Mouse (Mus musculus): Measurements from ENCODE around the gene Uqcrfs1. TPM values are rescaled to one million over a fixed set of nuclear protein-coding genes. Genes with fewer than 3 reads are reported as not detected.

Uqcrfs1 gene
- polyA plus RNA-seq, 1 experiment = 441 TPM

GRCm38 (mm10) chr13:30507651-30508050 lies 37.5 kb downstream of the Uqcrfs1 start:
- DNase-seq = no peak
- 82% methylated on average over 4 of the region's 4 CpGs for WGBS
- Histone ChIP-seq H3K4me3 (ENCODE audit: insufficient read depth, low read depth, low read length) (no peak overlapping the region), H3K4me1 (ENCODE audit: control insufficient read depth, insufficient read depth, low read length) (no peaks in the 10 kb centered on the region), H3K27ac (ENCODE audit: insufficient read depth, low read depth, low read length) (no peak overlapping the region), H3K27me3 (replicated peaks; ENCODE audit: control insufficient read depth, insufficient read depth, low read length) (no peaks in the 10 kb centered on the region; the same call in 1 of the 2 replicates), H3K36me3 (ENCODE audit: control insufficient read depth, insufficient read depth, low read length) (no peaks in the 10 kb centered on the region)
- TF ChIP-seq POLR2A (IDR thresholded peaks at IDR 0.05; ENCODE audit: low read depth, low read length) = no peak
- TF ChIP-seq CTCF (conservative IDR thresholded peaks at IDR 0.05; ENCODE audit: insufficient read depth, insufficient read length, low read depth, low read length) = no peak

- H3K36me3 ChIP-seq (ENCODE audit: control insufficient read depth, insufficient read depth, low read length) = no peaks in the 10 kb centered on the region
- no peak overlapping the region for H3K27ac ChIP-seq (ENCODE audit: insufficient read depth, low read depth, low read length)
- H3K27me3 ChIP-seq (replicated peaks; ENCODE audit: control insufficient read depth, insufficient read depth, low read length) = no peaks in the 10 kb centered on the region; the same call in 1 of the 2 replicates
- H3K4me1 ChIP-seq (ENCODE audit: control insufficient read depth, insufficient read depth, low read length) = no peaks in the 10 kb centered on the region
- peak; percentile 24 for DNase-seq
- H3K4me3 ChIP-seq (ENCODE audit: insufficient read depth, low read depth, low read length) = no peak overlapping the region
- TF ChIP-seq POLR2A (IDR thresholded peaks at IDR 0.05; ENCODE audit: low read depth, low read length) = no peak
- 0 out of 2 replicates have a peak, but pooled peaks have one; percentile 10 for TF ChIP-seq CTCF (conservative IDR thresholded peaks at IDR 0.05; ENCODE audit: insufficient read depth, insufficient read length, low read depth, low read length)
- WGBS = 29% methylated on average over 7 of the region's 7 CpGs
These were observed 43.2 kb downstream of the Uqcrfs1 start for GRCm38 (mm10) chr13:30501860-30502395.

Other genes starting within 250 kb of the Uqcrfs1 start
- 73.4 and 83.4 TPM in 2 replicates for gene Agtr1a, start 208.9 kb downstream of the Uqcrfs1 start, polyA plus RNA-seq (2012; rRNA removed)
- gene Dusp22, start 114.6 kb upstream of the Uqcrfs1 start, polyA plus RNA-seq (2012; rRNA removed) = 22.8 and 25.2 TPM in 2 replicates
- gene Irf4, start 203.9 kb upstream of the Uqcrfs1 start, polyA plus RNA-seq (2012; rRNA removed) = 0.96 and 1.6 TPM in 2 replicates

Data from kidney, adult 2 months (tissue).